Mouse (Mus musculus) megakaryocyte-erythroid progenitor cell, adult 5-6 weeks (primary cell): Measurements from ENCODE around the gene Pabpc5. TPM values are rescaled to one million over a fixed set of nuclear protein-coding genes. Genes with fewer than 3 reads are reported as not detected.

Source experiments
- ATAC-seq: replicated peaks from 2 replicates; pipeline ENCODE4 v1.8.0; 2016; ENCODE audit warnings: mild to moderate bottlenecking, inconsistent platforms; ENCODE audit not compliant: severe bottlenecking, poor library complexity, low FRiP score, low TSS enrichment
- total RNA-seq, 2 experiments: library from RNA; stranded (forward) in 1 of 2; stranded (reverse) in 1 of 2; fragments of 200-1000, 215-1000 nt in 1 of 2; fragments of >200 nt in 1 of 2; fragmentation: Nextera tagmentation in 1 of 2; gene quantifications; 2 replicates each; pipeline ENCODE4 v1.2.3; 2014 to 2017

Pabpc5 gene
- total RNA-seq (2014; fragmentation: Nextera tagmentation) (not detected in 2 replicates), total RNA-seq (2017) (not detected in 2 replicates)

DNA sequence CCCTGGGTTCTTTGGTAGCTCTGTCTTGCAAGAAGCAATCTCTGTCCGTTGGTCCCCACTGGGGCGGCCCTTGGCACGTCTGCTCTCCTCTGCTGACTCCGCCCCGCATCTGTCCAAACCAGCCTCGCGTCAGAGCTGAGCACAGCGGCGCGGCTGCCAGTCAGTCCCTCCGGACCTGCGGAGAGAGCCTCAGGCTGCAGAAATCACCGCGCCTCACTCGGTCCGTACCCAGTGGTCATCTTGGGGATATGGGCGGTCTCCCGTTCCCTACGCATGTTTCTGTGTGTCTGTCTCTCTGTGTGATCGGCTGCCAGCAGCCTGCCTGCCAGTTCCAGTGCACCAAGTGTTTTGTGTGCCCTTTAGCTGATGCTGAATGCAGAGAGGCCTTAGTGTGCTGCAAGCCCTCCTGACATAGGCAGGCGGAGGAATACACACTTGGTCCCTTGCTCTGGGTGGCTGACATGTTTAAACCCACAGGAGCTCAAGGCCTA, at the start of gene Pabpc5:
Pabpc5 (plus strand) TSS at position 116 of the 491 bp plus-strand sequence.
- no peak for ATAC-seq

DNA sequence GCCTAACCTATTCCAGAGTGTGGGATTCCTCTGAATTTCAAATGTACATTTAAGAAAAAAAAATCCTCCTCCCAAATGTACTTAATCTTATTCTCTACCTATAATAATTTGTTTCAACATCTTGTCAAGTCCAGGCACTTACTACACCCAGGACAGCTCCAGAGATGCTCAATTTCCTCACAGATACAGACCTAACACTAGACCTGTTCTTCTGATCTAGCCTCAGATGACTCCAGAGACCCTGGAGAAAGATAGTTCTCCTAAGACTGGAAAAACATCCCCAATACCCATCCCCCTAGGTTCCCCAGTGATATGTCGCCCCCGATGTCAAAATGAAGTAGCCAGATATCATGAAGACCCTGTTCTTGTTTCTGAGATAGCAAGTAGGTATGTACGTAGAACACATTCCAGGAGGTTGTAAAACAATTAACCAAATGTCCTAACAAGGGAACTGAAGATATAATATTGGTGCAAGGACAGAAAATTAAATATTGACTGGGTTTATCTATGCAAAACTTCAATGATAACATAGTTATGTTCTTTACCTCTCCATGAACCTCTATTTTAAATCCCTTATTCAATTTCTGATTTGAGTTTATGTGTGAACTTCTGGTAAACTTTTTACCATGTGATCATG, 39.9 kb upstream of the Pabpc5 start:
- ATAC-seq: no peak

DNA sequence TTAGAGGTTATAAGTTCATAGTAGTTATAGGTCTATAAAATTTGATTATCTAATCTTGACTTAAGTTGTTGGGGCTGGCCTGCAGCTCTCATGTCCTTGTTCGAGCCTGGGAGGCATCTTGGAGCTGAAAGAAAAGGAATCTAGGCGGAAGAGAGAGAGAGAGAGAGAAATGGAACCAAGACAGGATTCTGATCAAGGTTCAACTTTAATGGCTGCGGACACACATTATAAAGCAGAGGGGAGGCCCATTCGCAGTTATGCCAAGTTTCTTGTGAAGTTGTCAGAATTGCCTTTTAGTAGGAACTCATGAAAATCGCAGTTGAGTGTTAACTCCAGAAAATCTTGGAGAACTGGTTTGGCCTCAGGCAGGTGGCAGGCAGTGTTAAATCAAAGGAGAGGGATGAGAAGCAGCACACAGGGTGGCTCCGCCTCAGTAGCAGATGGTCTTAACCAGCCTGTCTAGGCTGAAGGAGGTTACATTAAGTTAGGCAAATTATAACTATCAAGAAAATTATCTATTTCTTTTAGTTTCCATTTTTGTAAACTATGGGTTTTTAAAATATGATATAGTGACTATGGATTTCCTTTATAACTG, 38.6 kb upstream of the Pabpc5 start:
- ATAC-seq: no peak

DNA sequence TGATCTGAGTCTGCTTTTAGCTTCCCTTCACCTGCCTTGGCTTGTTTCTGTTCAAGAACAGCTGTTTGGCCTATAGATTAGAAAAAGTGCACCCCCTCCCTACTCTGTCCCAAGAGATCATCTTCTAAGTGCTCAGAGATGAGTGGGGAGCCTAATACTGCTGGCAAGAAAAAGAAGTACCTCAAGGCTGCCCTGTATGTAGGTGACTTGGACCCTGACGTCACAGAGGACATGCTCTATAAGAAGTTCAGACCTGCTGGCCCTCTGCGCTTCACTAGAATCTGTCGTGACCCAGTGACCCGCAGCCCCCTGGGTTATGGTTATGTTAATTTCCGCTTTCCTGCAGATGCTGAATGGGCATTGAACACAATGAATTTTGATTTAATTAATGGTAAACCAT, 856 bp downstream of the Pabpc5 start:
- ATAC-seq: no peak
